Mouse (Mus musculus): ENCODE measurements around the gene G0s2. TPM values are rescaled to one million over a fixed set of nuclear protein-coding genes. Genes with fewer than 3 reads are reported as not detected.
A peak's percentile ranks its signal among the peaks of the same experiment; 100 is the strongest.
"Not testable (repeated sequence)": the region's sequence is repeated elsewhere in the genome, so short reads cannot be mapped to it uniquely, and the experiment has no call there.

Gene G0s2
- total RNA-seq, 2 experiments from 2014 or later: 64.5 to 74.4 TPM

DNA sequence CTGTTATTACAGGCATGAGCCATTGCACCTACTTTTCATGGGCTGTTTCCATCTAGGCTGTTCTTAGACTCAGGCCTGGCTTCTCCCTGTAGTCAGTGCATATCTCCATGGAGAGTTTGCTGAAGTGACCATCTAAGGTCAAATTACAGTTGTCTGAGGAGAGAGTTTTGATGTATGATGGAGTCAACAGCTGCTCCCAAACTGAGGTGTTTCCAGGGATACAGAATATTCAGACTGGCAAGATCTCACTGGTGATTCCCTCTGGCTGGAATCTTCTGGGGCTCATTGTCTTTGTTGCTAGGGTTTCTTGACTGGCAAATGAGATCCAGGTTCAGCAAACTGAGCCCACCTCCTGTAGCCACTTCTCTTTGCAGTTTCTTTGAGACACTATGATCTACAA, 17.7 kb upstream of the G0s2 start:
- DNase-seq (ENCODE audit: low spot score): no peak
- intact Hi-C loops (cut with DNase I): no loop called here

DNA sequence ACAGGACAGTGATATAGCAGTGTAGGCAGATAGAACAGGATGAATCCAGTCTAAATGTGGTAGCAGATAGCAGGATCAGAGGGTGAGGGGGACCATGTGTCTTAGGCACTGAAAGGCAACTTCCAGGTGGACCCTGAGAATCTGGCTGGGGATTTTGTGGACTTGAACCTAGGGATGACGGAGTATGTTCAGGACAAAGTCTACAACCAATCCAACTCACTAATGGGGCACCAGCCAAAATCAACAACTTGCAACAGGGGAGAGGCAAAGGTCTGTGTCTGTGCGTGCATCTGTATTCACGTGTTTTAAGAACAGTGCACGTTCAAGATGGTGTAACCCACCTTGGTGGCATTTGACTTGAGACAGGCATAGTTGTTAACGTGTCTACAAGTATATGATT, 16.9 kb upstream of the G0s2 start:
- DNase-seq (ENCODE audit: low spot score): no peak
- intact Hi-C loops (cut with DNase I): no loop called here

GRCm38 (mm10) chr1:193289076-193289475, 16.1 kb upstream of the G0s2 start:
- intact Hi-C loops (cut with DNase I): no loop called here
- no peak for DNase-seq (ENCODE audit: low spot score)

GRCm38 (mm10) chr1:193287578-193287977, 14.6 kb upstream of the G0s2 start:
- intact Hi-C loops (cut with DNase I): no loop called here
- DNase-seq (ENCODE audit: low spot score): no peak

DNA sequence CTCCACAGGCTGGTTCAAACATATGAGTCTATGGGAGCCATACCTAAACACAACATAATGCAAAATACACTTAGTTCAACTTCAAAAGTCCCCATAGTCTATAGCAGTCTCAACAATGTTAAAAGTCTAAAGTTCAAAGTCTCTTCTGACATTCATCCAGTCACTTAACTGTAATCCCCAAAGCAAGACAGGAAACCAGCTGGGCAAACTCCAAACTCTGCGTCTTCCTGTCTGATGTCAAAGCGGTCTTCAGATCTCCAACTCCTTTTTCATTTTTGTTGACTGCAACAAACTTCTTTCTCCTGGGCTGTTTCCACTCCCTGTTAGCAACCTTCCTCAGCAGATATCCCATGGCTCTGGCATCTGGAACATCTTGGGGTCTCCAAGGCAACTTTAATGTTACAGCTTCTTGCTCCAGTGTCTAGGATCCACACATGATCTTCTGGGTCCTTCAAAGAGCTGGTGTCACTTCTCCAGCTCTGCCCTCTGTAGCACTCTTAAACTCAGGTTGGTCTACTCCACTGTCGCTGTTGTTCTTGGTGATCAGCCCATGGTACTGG, 12.8 kb upstream of the G0s2 start:
- intact Hi-C loops (cut with DNase I); DNase-seq (ENCODE audit: low spot score): not testable (repeated sequence)

DNA sequence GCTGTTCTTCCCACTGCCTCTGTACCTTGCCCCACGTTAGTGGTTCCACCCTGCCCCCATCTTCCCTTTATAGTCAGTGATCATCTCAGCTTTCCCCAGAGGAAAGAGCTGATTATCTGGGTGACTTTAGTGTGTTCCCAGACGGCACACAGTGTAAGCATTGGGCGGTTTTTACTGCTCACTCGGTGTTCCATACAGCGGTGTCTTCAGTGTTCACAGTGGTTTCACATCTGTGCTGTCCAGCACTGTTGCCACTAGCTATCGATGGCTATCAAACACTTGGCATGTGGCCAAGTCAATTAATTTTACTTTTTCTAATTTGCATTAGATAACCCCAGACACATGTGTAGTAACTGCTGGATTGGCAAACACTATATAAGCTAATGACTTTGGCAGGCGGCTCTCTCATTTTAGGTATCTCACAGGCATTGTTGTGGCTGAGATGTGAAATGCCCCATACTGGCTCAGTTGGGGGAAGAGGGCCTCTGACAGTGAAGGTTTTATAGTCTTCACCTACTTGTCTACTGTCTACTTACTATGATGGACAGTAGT, 11.3 kb upstream of the G0s2 start:
- intact Hi-C loops (cut with DNase I): no loop called here
- no peak for DNase-seq (ENCODE audit: low spot score)

GRCm38 (mm10) chr1:193281344-193281743, 8.3 kb upstream of the G0s2 start:
- intact Hi-C loops (cut with DNase I): no loop called here
- no peak for DNase-seq (ENCODE audit: low spot score)

DNA sequence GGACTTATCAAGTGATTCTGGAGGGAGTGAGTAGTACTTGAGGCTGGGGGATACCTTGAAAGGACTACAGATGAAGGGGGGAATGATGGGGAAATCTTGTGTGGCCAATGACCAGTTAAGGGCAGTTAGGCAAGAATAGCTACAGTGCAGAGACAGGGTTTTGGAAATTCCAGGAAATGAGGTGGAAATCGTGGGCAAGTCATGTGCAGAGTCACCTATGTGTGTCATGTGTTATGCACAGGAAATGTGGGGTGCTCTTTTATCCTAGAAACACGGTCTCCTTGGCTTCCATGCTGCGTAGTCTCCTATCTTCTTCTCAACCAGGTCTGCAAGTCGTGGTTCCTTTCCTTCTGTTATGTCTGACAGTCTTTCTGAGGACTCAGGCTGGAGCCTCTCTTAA, 6.5 kb upstream of the G0s2 start:
- DNase-seq (ENCODE audit: low spot score): no peak
- intact Hi-C loops (cut with DNase I): no loop called here

DNA sequence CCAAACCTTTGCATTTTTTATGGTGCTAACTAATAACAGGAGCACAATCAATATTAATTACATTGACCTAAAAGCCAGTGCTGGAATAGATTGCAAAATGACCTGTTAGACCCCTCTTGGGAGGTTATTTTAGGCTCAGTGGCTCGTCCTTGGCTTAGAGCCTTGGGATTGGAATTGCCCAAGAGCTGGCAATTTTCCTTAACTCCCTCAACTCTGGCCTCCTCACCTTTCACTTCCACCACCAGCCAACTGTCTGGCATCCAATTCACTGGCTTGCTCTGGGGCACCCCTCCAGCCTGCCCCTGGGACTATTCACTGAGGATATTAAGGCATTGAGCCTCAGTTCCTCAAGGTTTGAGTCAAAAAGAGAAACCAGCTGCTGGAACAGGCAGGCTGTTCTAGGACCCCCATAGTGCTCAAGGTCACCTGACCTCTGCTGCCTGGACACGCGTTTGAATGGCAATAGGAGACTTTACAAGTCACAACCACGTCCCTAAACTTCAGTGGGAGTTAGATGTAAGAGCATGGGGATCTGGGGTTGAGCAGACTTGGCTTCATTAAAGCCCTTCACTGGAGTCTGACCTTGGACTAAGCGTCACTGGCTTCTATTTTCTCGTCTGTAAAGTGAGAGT, 5.5 kb upstream of the G0s2 start:
- intact Hi-C loops (cut with DNase I): no loop called here
- no peak for DNase-seq (ENCODE audit: low spot score)

DNA sequence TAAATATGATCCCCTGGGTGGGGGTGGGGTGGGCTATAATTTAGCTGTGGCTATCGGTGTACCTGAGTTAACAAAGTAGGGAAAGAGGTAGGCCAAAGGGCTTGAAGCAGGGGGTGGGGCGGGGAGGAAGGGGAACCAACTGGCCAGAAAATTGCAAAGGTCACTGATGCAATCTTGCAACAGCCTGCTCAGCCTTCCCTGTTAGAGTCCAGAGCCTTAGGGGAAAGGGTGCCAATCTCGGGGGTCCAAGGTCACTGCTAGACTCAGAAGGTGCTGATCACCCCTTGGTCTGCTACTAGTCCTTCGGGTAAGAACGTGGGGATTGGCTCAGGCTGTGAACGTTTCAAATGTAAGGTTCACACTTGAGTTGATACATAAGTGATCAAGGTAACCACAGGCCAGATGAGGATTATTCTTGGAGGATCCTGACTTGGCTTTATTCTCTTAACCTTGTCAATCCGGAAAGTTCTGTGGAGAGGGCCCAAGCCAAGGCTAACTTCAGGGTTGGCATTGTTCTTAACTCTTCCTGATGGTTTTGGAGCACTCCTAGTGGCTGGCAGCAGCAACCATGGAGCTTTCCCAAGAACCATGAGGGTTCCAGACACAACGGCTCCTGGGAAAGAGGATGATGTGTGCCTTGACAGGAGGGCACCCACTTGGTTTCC, 1.5 kb upstream of the G0s2 start:
- DNase-seq (ENCODE audit: low spot score): no peak
- intact Hi-C loops (cut with DNase I): no loop called here

DNA sequence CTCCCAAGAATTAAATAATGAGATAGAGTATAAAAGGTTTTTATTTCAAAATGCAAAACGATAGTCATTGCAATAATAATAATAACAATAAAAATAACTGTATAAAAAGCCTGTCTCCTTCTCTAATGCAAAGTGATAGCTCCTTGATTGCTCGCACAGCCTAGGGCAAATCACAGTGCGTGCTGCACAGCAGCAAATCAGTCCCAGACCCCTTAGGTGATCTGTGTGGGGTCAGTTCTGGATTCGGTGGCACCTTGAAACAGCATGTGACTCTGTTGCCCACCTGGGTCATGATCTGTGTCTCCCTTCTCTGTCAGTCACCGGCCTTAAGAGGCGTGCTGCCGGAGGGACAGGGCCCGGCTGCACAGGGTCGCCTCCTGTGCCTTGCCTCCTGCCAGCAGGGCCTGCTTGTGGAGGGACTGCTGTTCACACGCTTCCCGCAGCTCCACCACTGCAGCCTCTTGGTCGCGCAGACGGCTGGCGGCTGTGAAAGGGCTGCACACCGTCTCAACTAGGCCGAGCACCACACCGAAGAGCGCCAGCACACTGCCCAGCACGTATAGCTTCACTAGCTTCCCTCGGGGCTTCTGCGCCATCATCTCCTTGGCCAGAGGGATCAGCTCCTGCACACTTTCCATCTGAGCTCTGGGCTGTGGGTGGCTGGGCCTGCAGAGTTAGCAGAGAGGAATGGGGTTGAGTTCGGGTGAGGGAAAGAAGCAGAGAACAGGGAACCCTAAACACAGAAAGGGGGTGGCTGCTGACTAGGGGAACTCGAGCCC, 691 bp downstream of the G0s2 start:
- intact Hi-C loops (cut with DNase I): loop anchor here (2.0 kb wide), 1 partner anchor 44 kb away; no protein-coding TSS in a partner anchor
- no peak for DNase-seq (ENCODE audit: low spot score)

DNA sequence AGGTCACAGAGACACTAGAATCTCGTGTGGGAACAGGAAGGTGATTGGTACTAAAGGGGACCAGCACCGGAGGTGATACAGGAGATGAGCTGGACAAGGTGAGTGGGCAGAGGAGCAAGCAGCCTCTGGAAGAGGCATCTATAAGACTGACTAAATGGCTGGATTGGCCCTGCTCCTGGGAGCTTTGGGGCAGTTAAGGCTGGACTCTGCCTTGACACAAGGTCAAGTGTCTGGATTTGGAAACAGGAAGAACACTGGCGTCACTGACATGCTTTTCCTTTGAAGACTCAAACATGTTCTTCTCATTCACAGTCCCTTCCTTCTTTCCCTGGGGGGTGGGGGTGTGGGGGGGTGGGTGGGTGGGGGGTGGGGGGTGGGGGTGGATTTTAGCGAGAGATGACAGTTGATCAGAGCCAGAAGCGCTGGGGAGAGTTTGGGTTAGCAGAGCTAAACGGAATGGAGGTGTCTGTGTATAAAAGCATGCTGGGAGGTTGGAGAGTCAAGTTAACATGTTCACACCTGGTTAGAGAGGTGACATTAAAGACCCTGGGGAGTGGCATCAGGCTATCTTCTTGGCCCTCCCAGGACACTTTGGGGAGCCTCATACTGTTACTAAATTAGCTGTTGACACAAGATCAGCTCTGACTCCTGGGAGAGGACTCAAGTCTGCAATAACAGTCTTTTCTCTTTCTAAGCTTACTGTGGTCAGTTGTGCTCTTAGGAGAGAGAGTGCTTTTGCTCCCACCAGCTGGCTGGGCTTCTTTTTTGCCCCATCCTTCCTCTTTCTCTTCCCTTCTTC, 1.9 kb downstream of the G0s2 start:
- intact Hi-C loops (cut with DNase I): no loop called here
- no peak for DNase-seq (ENCODE audit: low spot score)

GRCm38 (mm10) chr1:193265734-193266133, 7.3 kb downstream of the G0s2 start:
- intact Hi-C loops (cut with DNase I): no loop called here

GRCm38 (mm10) chr1:193263955-193264598, 8.9 kb downstream of the G0s2 start, which contains the start of gene Hsd11b1:
Hsd11b1 (minus strand) TSS chr1:193264075.
- no peak for DNase-seq (ENCODE audit: low spot score)
- intact Hi-C loops (cut with DNase I): no loop called here

More at GRCm38 (mm10) chr1:193265734-193266133, 7.3 kb downstream of the G0s2 start:
- no peak for DNase-seq (ENCODE audit: low spot score)

DNA sequence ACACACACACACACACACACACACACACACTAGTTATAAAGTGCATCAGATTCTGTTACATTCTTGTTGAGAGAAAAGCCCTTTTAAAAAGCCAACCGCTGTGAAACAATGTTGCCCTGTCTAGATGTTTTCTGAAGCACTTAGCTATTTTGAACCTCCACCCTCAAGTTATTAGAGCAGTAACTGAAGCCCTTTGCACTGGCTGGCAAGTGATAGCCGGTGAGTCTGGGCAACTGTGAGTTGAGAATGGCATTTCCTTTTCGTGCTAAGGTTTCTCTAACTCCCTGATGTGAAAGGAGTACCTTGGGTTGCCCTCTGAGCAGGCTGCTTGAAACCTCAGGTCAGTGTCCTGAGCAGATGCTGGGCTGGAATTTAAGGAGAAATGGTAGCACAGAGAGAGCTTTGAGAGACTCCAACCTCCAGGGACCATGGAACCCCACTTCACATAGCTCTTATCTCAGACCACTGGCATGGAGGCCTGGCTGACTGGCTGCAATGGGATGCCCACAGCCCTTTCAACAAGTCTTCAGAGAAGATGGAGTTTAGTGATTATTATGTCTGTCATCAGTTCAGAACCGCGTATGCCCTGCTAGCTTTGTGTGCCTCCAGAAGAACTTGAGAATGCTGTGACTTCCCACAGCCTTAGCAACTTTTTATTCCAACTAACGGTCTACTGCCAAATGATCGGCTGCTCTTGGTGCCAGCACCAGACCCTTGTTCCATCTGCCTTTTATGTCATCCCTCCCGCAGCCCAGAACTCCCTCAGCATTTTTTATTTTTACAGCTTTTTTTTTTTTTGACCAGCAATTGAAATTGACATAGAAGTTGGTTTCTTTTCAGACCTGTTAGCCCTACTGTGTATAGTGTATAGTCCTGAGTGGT, 9.8 kb downstream of the G0s2 start:
- intact Hi-C loops (cut with DNase I): no loop called here

DNA sequence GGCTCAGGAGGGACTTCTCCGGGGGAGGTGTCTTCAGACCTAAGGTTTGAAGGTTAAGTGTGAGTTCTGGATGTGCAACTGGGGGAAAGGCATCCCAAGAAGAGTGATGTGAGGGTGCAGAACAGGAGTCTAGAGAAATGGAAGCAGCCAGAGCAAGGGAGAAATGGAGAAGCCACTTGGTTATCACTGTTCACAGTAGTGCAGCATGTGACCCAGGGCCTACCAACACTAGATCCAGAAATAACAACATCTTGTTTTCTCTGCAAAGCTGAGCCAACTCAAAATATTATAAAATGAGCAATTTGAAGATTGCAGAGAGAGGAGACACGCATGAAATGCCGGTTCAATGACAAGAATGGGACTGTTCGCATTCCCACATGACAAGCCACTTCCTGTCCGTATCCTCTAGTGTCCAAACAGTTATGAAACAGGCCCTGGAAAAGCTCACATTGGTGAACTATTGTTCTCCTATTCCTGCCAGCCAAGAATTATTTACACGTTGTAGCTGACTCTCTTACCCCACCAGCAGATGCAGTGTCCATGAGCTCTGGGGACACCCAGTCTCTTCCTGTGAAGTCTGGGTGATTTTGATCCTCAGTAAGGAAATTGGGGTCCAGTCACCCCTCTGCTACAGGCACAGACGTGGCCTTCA, 11.0 kb downstream of the G0s2 start:
- DNase-seq (ENCODE audit: low spot score): peak; percentile 54
- intact Hi-C loops (cut with DNase I): no loop called here

More for the DNA sequence above, 9.8 kb downstream of the G0s2 start:
- no peak for DNase-seq (ENCODE audit: low spot score)

DNA sequence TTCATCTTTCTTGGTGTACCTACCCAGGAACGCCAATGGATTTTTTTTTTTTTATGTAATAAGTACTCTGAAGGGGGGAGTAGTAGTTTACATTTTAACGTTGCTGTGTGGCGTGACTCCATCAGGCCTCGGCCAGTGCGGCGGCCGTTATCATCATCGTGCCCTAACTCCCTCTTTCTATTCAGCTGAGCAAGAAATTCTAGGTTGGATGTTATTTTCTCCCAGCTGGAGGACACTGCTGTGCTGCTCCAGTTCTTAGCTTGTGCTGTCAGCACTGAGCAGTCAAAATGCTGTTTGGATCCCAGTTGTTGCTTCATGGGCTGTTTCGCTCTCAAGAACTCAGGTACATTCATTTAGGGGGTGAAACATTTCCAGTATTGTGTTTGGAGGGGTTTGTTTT, 13.5 kb downstream of the G0s2 start:
- DNase-seq (ENCODE audit: low spot score): no peak
- intact Hi-C loops (cut with DNase I): loop anchor here (5.0 kb wide), 1 partner anchor 118 kb away; no protein-coding TSS in a partner anchor
